Mouse (Mus musculus) hindbrain, embryonic 12.5 days (tissue): ENCODE measurements at regions not wholly inside any gene's neighbourhood (a gene's known extent, or its start where the extent isn't known, plus 50 kb on each side); places are given as distances from the start of the nearest gene placed in this dataset.

Source experiments
- ATAC-seq: fragments of 200-750 bp; cut with Nextera tagmentation; 2 replicates; pipeline ENCODE4 v1.8.0; 2017; ENCODE audit warnings: moderate TSS enrichment; ENCODE audit not compliant: low FRiP score
- H3K27ac ChIP-seq: fragments of 300-500 bp; sonication (generic); 2 replicates; pipeline ENCODE4 v1.5.1; 2016; ENCODE audit warnings: mild to moderate bottlenecking
- H3K27me3 ChIP-seq: fragments of 300-500 bp; sonication (generic); 2 replicates; pipeline ENCODE4 v1.6.1; 2016; ENCODE audit warnings: mild to moderate bottlenecking
- H3K36me3 ChIP-seq: fragments of 300-500 bp; sonication (generic); 2 replicates; pipeline ENCODE4 v1.6.1; 2016; ENCODE audit warnings: mild to moderate bottlenecking
- H3K4me1 ChIP-seq: fragments of 300-500 bp; sonication (generic); 2 replicates; pipeline ENCODE4 v1.6.1; 2016
- H3K4me2 ChIP-seq: fragments of 300-500 bp; sonication (generic); replicated peaks from 2 replicates; pipeline ENCODE4 v1.6.1; 2016; ENCODE audit warnings: mild to moderate bottlenecking
- H3K4me3 ChIP-seq: fragments of 300-500 bp; sonication (generic); 2 replicates; pipeline ENCODE4 v1.5.1; 2016; ENCODE audit warnings: mild to moderate bottlenecking
- H3K9ac ChIP-seq: fragments of 300-500 bp; sonication (generic); 2 replicates; pipeline ENCODE4 v1.6.1; 2016; ENCODE audit warnings: mild to moderate bottlenecking, moderate library complexity
- H3K9me3 ChIP-seq: fragments of 300-500 bp; sonication (generic); replicated peaks from 2 replicates; pipeline ENCODE4 v1.6.1; 2016; ENCODE audit warnings: mild to moderate bottlenecking
- WGBS: fragments of 180-500 bp; shearing (Covaris S2); methylation state at CpG from one replicate; pipeline ENCODE4 v1.1.7; 2016; 5-methylcytosine and 5-hydroxymethylcytosine counted together

- no peak overlapping the region for H3K4me3 ChIP-seq
- no peak overlapping the region for H3K4me2 ChIP-seq
- no peak overlapping the region for H3K9ac ChIP-seq
- H3K4me1 ChIP-seq = no peaks in the 10 kb centered on the region
- no peaks in the 10 kb centered on the region for H3K36me3 ChIP-seq
- ATAC-seq = no peak
- no peaks in the 10 kb centered on the region for H3K9me3 ChIP-seq
- no peaks in the 10 kb centered on the region for H3K27me3 ChIP-seq
- H3K27ac ChIP-seq = no peak overlapping the region
- WGBS = 90% methylated on average over 1 of the region's 1 CpGs
Observed at GRCm38 (mm10) chr16:63412656-63413055, 451.3 kb downstream of the Epha3 start.

GRCm38 (mm10) chr16:63452301-63452700, 411.7 kb downstream of the Epha3 start:
- Histone ChIP-seq H3K9ac (no peak overlapping the region), H3K4me3 (no peak overlapping the region), H3K27ac (no peak overlapping the region), H3K4me1 (no peaks in the 10 kb centered on the region), H3K9me3 (no peaks in the 10 kb centered on the region), H3K4me2 (no peak overlapping the region), H3K27me3 (no peaks in the 10 kb centered on the region), H3K36me3 (no peaks in the 10 kb centered on the region)
- no peak for ATAC-seq
- 67% methylated on average over 4 of the region's 4 CpGs for WGBS

GRCm38 (mm10) chr16:63466615-63467014, 397.4 kb downstream of the Epha3 start:
- H3K36me3 ChIP-seq = no peaks in the 10 kb centered on the region
- no peaks in the 10 kb centered on the region for H3K9me3 ChIP-seq
- H3K4me3 ChIP-seq = no peak overlapping the region
- H3K9ac ChIP-seq = no peak overlapping the region
- no peaks in the 10 kb centered on the region for H3K4me1 ChIP-seq
- no peak overlapping the region for H3K27ac ChIP-seq
- 68% methylated on average over 4 of the region's 4 CpGs for WGBS
- ATAC-seq = no peak
- H3K27me3 ChIP-seq = no peaks in the 10 kb centered on the region
- no peak overlapping the region for H3K4me2 ChIP-seq

DNA sequence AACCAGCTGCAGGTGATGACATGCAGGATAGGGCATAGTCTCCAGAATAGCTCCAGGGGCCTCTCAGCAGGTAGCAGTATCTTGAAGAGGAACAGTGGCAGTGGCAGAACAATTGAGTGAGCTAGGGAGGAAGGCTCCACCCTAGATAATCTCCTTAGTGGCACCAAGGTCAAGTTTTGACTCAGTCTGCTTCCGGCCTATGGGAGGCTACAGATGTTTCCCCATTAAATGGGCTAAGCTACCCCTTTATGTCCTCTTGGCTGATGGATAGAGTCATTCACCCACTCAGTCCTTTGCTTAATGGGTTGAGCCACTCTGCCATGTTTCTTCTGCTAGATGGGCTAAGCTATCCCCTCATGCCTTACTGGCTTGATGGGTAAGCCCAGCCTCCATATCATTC, 395.1 kb downstream of the Epha3 start:
- H3K27ac ChIP-seq = no peak overlapping the region
- WGBS = 100% methylated on average over 1 of the region's 1 CpGs
- ATAC-seq = no peak
- no peaks in the 10 kb centered on the region for H3K9me3 ChIP-seq
- no peaks in the 10 kb centered on the region for H3K27me3 ChIP-seq
- no peak overlapping the region for H3K9ac ChIP-seq
- no peaks in the 10 kb centered on the region for H3K4me1 ChIP-seq
- H3K4me3 ChIP-seq = no peak overlapping the region
- H3K4me2 ChIP-seq = no peak overlapping the region
- H3K36me3 ChIP-seq = no peaks in the 10 kb centered on the region
